Mouse (Mus musculus): Measurements from ENCODE around the gene Ndufs7. TPM values are rescaled to one million over a fixed set of nuclear protein-coding genes. Genes with fewer than 3 reads are reported as not detected.
A peak's percentile ranks its signal among the peaks of the same experiment; 100 is the strongest.

Gene Ndufs7
- polyA plus RNA-seq, 1 experiment from 2014 or later: 319 TPM

- no peak for DNase-seq (ENCODE audit: low spot score)
Observed at GRCm38 (mm10) chr10:80262169-80262568, 13.2 kb downstream of the Ndufs7 start.

- DNase-seq (ENCODE audit: low spot score): no peak
Observed at GRCm38 (mm10) chr10:80262776-80263365, 13.9 kb downstream of the Ndufs7 start.

GRCm38 (mm10) chr10:80264341-80265148 is 15.6 kb downstream of the Ndufs7 start:
- peak; percentile 100 for DNase-seq (ENCODE audit: low spot score)

- DNase-seq (ENCODE audit: low spot score): no peak
Observed at GRCm38 (mm10) chr10:80265149-80265486, 16.2 kb downstream of the Ndufs7 start.

GRCm38 (mm10) chr10:80270099-80270498 is 21.2 kb downstream of the Ndufs7 start:
- no peak for DNase-seq (ENCODE audit: low spot score)

GRCm38 (mm10) chr10:80270734-80271181 is 21.8 kb downstream of the Ndufs7 start:
- no peak for DNase-seq (ENCODE audit: low spot score)

GRCm38 (mm10) chr10:80271186-80271843 is 22.4 kb downstream of the Ndufs7 start:
- peak; percentile 39 for DNase-seq (ENCODE audit: low spot score)

- no peak for DNase-seq (ENCODE audit: low spot score)
Observed at GRCm38 (mm10) chr10:80271870-80272585, 23.1 kb downstream of the Ndufs7 start.

- DNase-seq (ENCODE audit: low spot score): no peak
Observed at GRCm38 (mm10) chr10:80273847-80274246, 24.9 kb downstream of the Ndufs7 start.

GRCm38 (mm10) chr10:80276238-80276637 is 27.3 kb downstream of the Ndufs7 start:
- DNase-seq (ENCODE audit: low spot score): no peak

GRCm38 (mm10) chr10:80278390-80278789 is 29.5 kb downstream of the Ndufs7 start:
- no peak for DNase-seq (ENCODE audit: low spot score)

- DNase-seq (ENCODE audit: low spot score): no peak
Observed at GRCm38 (mm10) chr10:80279273-80279672, 30.4 kb downstream of the Ndufs7 start.

- DNase-seq (ENCODE audit: low spot score): no peak
Observed at GRCm38 (mm10) chr10:80281304-80281703, 32.4 kb downstream of the Ndufs7 start.

GRCm38 (mm10) chr10:80281921-80282371 is 33.0 kb downstream of the Ndufs7 start:
- no peak for DNase-seq (ENCODE audit: low spot score)

- DNase-seq (ENCODE audit: low spot score): no peak
Observed at GRCm38 (mm10) chr10:80282481-80283441, 33.8 kb downstream of the Ndufs7 start.

GRCm38 (mm10) chr10:80285222-80286070 is 36.5 kb downstream of the Ndufs7 start:
- DNase-seq (ENCODE audit: low spot score): no peak

- DNase-seq (ENCODE audit: low spot score): no peak
Observed at GRCm38 (mm10) chr10:80288097-80288496, 39.2 kb downstream of the Ndufs7 start.

- peak; percentile 25 for DNase-seq (ENCODE audit: low spot score)
Observed at GRCm38 (mm10) chr10:80288657-80289056, 39.7 kb downstream of the Ndufs7 start.
